Mouse (Mus musculus): ENCODE data around the gene Kif21b. TPM values are rescaled to one million over a fixed set of nuclear protein-coding genes. Genes with fewer than 3 reads are reported as not detected.
A peak's percentile ranks its signal among the peaks of the same experiment; 100 is the strongest.

The Kif21b gene
- polyA plus RNA-seq, 1 experiment from 2014 or later = 2.5 TPM

DNA sequence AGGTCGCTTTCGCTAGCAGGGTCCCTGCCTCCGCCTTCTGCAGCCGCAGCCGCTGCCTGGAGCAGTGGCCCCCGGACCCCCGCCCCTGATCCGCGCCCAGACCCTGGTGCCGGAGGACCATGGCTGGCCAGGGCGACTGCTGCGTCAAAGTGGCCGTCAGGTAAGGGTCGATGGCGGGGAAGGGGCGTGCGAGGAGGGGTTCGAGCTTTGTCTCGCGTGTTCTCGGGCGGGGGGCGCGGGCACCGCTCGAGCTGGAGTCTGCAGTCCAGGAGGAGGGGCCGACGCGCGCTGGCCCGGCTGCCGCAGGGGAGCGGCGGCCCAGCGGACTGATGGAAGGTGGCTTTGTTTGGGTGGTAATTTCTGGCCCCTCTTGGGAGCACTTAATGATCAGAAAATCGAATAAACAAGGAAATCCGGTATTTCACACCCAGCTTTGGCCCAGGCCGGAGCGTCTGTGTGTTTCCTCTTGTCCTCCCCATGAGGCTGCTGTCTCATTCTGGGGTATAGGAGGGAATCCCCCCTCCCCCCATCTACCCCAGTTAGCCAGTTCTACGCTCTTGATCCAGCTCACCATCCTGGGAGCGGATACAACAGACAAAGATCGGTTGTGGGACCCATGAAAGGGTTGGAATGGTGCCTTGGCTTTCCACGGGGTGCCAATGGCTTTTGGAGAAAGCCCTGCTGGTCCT lies 558 bp downstream of the Kif21b start:
- peak; percentile 37 for ATAC-seq (replicated peaks; ENCODE audit: low FRiP score)
- WGBS = 2% methylated on average over 42 of the region's 43 CpGs
- Histone ChIP-seq H3K36me3 (no peaks in the 10 kb centered on the region), H3K27me3 (peaks cover 12% of the 10 kb centered on the region), H3K4me1 (peaks cover 93% of the 10 kb centered on the region), H3K27ac (no peak overlapping the region), H3K9me3 (replicated peaks) (no peaks in the 10 kb centered on the region), H3K4me2 (peak overlapping the region; percentile 99), H3K4me3 (replicated peaks) (peak overlapping the region; percentile 73), H3K9ac (peak overlapping the region; percentile 71)

DNA sequence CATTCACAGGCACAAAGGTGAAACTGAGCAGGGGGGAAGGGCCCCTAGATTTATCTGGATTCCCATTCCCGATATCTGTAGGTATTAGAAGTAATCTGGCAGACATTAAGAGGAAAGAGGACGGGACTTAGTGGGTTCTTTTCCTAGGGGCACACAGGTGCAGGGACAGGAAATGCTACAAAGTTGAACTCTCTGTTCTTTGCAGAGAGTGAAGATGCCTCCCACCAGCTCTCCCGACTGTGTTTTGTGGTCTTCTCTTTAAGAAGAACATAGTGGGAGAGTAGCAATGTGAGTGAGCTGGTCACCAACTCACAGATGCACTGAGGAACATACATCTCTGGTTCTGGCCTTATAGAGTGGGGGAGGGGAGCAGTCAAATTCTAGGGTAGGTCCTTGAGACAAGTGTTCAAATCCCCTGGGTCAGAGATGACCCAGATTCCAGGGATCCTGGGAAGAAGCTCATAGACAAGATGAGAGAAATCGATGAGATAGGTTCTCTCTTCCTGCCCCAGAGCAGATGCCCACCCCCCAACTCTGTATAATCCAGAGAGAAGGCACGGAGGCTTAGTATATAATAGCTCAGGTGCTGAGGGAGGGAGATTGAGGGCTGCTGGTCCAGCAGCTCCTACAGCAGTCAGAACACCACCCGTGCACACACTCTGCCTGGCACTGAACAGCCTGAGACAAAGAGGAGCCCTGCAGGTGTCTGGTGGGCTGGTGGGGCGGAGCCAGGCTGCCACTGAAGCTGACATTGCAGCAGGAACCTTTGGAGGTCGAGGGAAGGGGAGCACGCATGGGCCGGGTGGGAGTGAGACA lies 1.4 kb downstream of the Kif21b start:
- H3K9ac ChIP-seq = peak overlapping the region; percentile 71
- peaks cover 95% of the 10 kb centered on the region for H3K4me1 ChIP-seq
- 41% methylated on average over 10 of the region's 10 CpGs for WGBS

DNA sequence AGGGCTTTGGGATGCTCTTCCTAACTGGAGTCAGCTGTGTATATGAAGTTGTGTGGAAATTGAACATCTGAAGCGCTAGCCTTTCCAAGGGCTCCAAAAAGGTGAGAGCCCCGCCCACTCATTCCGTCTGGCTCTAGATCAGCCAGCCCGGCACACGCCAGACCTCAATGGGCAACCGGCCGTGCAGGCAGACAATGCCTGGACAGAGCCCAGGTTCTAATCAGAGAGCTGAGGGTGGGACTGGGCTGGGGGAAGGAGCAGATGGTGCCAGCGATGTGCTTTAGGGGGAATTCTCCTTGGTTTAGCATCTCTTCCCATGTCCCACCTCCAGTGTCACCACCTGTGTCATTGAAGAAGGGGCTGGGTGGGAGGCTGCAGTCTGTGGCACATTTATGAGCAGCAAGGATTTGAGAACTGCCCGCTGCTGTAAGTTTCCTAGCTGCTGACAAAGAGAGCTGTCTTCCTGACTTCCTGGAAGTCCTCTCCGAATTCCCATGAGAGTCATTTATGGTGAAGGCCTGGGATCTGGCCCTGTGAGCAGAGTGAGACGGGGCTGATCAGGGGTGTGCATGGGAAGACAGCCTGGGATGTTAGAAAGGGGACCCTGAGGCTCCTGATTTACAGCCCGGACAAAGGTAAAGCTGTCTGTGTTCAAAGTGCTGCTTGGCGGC lies 2.5 kb downstream of the Kif21b start:
- 21% methylated on average over 13 of the region's 13 CpGs for WGBS
- no peak for ATAC-seq (replicated peaks; ENCODE audit: low FRiP score)
- peaks cover 96% of the 10 kb centered on the region for H3K4me1 ChIP-seq
- H3K4me2 ChIP-seq = peak overlapping the region; percentile 99
- H3K4me3 ChIP-seq (replicated peaks) = no peak overlapping the region; the same call in 1 of the 2 replicates
- H3K27me3 ChIP-seq = peaks cover 12% of the 10 kb centered on the region
- no peaks in the 10 kb centered on the region for H3K36me3 ChIP-seq
- H3K9ac ChIP-seq = no peak overlapping the region
- no peak overlapping the region for H3K27ac ChIP-seq
- no peaks in the 10 kb centered on the region for H3K9me3 ChIP-seq (replicated peaks)

More for the DNA sequence above, 1.4 kb downstream of the Kif21b start:
- Histone ChIP-seq H3K9me3 (replicated peaks) (no peaks in the 10 kb centered on the region), H3K27ac (no peak overlapping the region), H3K27me3 (peaks cover 12% of the 10 kb centered on the region), H3K4me2 (peak overlapping the region; percentile 99), H3K36me3 (no peaks in the 10 kb centered on the region), H3K4me3 (replicated peaks) (peak overlapping the region; percentile 73)
- ATAC-seq (replicated peaks; ENCODE audit: low FRiP score) = no peak

DNA sequence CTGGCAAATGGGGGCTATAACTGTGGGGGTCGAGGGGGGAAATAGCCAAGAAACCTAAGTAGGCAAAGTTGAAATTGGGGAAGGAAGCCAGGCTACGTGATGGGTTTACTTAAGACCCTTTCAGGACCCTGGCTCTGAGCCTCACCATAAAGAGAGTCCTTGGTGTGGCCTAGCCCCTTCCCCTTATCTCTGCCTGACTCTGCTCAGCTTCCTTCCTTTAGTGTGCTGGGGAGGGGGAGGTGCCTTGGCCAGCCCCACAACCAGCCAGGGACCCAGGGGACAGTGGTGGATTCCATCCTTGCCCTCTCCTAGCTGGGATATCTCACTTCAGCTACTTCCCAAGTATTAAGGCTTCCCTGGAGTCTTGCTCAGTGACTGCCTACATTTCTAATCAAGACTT lies 3.4 kb downstream of the Kif21b start:
- 62% methylated on average over 2 of the region's 2 CpGs for WGBS
- ATAC-seq (replicated peaks; ENCODE audit: low FRiP score) = no peak
- Histone ChIP-seq H3K4me2 (no peak overlapping the region), H3K36me3 (no peaks in the 10 kb centered on the region), H3K4me3 (replicated peaks) (no peak overlapping the region), H3K9me3 (replicated peaks) (no peaks in the 10 kb centered on the region), H3K27ac (no peak overlapping the region), H3K9ac (no peak overlapping the region), H3K27me3 (peaks cover 12% of the 10 kb centered on the region), H3K4me1 (peaks cover 96% of the 10 kb centered on the region)

DNA sequence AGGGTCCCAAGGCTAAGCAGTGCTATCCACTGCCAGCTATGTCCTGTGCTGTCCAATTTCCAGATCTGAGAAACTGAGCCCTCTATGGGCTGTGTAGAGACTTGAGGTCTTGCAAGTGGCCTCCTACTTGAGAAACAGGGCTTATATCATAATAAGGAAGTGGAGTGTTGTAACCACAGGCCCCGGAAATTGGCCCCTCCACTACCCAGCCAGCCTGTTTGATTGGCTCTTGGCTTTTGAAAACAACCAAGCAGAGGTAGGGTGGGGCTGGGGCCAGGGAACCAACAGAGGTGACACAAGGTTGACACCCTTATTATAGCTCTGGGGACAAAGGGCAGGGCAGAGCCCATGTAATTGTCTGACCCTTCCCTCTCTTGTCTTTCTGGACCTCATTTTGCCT lies 3.9 kb downstream of the Kif21b start:
- no peak overlapping the region for H3K4me2 ChIP-seq
- no peak overlapping the region for H3K4me3 ChIP-seq (replicated peaks)
- ATAC-seq (replicated peaks; ENCODE audit: low FRiP score) = no peak
- peaks cover 96% of the 10 kb centered on the region for H3K4me1 ChIP-seq
- H3K27ac ChIP-seq = no peak overlapping the region
- H3K9ac ChIP-seq = no peak overlapping the region
- 30% methylated on average over 1 of the region's 1 CpGs for WGBS
- H3K9me3 ChIP-seq (replicated peaks) = no peaks in the 10 kb centered on the region
- no peaks in the 10 kb centered on the region for H3K36me3 ChIP-seq
- peaks cover 12% of the 10 kb centered on the region for H3K27me3 ChIP-seq

DNA sequence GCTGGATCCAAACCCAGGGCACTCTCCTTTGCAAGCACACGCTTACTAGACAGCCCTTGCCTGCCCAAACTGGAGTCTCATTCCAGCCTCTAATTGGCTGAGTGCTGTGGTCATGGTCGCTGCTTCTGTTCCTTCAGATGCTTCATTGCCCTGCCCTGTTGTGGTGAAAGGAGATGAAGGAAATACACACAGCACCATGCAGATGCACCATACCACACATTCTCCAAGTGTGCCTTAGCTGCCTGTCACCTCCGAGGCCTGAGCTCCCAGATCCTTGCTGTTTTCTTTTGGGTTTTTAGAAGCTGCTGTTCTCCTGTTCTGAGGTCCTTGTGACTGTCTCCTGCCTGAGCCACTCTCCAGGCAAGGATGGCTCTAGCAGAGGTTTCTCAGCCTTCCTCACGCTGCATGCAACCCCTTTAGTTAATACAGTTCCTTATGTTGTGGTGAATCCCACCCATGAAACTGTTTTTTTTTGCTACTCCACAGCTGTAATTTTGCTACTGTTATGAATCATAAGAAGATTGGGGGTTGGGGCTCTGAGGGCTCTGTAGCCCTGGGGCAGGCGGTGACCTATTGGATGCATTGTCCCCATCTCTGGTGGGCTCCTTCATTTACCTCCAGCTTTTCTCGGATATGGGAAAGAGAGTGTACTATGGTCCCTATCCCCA lies 4.7 kb downstream of the Kif21b start:
- Histone ChIP-seq H3K4me1 (peaks cover 96% of the 10 kb centered on the region), H3K9ac (no peak overlapping the region), H3K27me3 (peaks cover 12% of the 10 kb centered on the region), H3K4me3 (replicated peaks) (no peak overlapping the region), H3K9me3 (replicated peaks) (no peaks in the 10 kb centered on the region), H3K36me3 (no peaks in the 10 kb centered on the region), H3K4me2 (no peak overlapping the region), H3K27ac (no peak overlapping the region)
- ATAC-seq (replicated peaks; ENCODE audit: low FRiP score) = no peak
- 64% methylated on average over 6 of the region's 6 CpGs for WGBS

DNA sequence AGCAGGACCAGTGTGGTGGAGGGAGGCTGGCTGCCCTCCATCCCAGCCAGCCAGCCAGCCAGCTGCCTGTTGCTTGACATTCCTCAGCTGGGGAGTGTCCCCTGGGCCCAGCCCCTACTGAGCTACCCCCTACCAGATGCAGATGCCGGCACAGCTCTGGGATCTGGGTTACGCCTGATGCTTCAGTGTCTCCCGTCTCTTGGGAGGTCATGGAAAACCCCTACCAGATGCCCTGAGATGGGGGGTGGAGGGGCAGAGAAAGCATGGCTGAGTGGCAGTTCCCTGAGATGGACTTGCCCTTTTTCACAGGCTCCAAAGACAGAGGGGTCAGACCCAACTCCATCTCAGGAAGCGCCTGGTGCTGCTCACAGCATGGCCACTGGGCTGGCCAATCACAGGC lies 5.4 kb downstream of the Kif21b start:
- H3K36me3 ChIP-seq = no peaks in the 10 kb centered on the region
- H3K27me3 ChIP-seq = peaks cover 12% of the 10 kb centered on the region
- ATAC-seq (replicated peaks; ENCODE audit: low FRiP score) = no peak
- WGBS = 35% methylated on average over 4 of the region's 4 CpGs
- 0 out of 2 replicates have a peak overlapping the region, but pooled peaks have one; percentile 8 for H3K4me2 ChIP-seq
- no peak overlapping the region for H3K9ac ChIP-seq
- no peaks in the 10 kb centered on the region for H3K9me3 ChIP-seq (replicated peaks)
- H3K4me3 ChIP-seq (replicated peaks) = no peak overlapping the region
- peak overlapping the region; percentile 66; the same call in 1 of the 2 replicates for H3K27ac ChIP-seq
- peaks cover 99% of the 10 kb centered on the region for H3K4me1 ChIP-seq

DNA sequence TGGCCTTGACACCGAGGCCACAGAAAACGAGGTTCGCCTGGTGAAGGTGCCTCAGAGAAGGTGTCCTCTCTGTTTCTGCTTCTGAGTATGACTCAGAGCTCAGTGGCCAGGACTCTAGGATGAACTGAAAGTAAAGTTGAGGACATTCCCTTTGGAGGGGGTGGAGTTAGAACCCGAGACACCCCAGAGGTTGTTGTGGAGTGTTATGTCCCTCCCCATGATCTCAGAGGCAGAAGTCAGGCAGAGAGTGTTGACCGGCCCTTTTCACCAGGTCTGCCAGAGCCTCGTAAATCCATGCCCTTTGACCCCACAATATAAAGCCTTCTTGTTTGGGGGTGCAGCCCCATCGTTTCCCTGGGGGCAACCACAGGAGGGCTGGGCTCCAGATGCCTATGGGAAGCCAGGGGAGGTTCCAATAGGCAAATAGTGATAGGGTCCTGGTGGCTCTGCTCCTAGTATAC lies 5.9 kb downstream of the Kif21b start:
- H3K27ac ChIP-seq = peak overlapping the region; percentile 66

DNA sequence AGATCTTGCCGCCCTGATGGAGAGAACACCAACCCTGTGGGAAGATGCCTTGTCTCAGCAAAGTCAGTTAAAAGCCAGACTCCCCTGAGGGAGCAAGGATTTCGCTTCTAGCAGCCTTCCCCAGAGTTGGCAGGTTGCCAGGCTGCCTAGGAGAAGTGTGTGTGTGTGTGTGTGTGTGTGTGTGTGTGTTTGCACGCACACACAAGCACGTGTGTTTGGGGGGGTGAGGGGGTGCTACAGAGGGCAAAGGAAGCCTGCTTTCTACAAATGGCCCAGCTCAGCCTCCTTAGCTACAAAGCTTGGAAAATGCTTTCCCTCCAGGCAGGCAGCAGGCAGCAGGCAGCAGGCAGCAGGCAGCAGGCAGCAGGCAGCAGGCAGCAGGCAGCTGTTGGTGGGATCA lies 6.4 kb downstream of the Kif21b start:
- H3K4me3 ChIP-seq (replicated peaks) = no peak overlapping the region
- H3K4me2 ChIP-seq = no peak overlapping the region
- H3K27ac ChIP-seq = peak overlapping the region; percentile 66
- 5% methylated on average over 4 of the region's 4 CpGs for WGBS
- H3K9ac ChIP-seq = no peak overlapping the region
- ATAC-seq (replicated peaks; ENCODE audit: low FRiP score) = no peak
- peaks cover 7% of the 10 kb centered on the region for H3K27me3 ChIP-seq
- H3K36me3 ChIP-seq = no peaks in the 10 kb centered on the region
- no peaks in the 10 kb centered on the region for H3K9me3 ChIP-seq (replicated peaks)
- H3K4me1 ChIP-seq = peaks cover 99% of the 10 kb centered on the region

More for the DNA sequence above, 5.9 kb downstream of the Kif21b start:
- H3K36me3 ChIP-seq = no peaks in the 10 kb centered on the region
- H3K9me3 ChIP-seq (replicated peaks) = no peaks in the 10 kb centered on the region
- no peak overlapping the region for H3K4me3 ChIP-seq (replicated peaks)
- peaks cover 99% of the 10 kb centered on the region for H3K4me1 ChIP-seq
- WGBS = 30% methylated on average over 7 of the region's 7 CpGs
- H3K4me2 ChIP-seq = no peak overlapping the region
- peaks cover 12% of the 10 kb centered on the region for H3K27me3 ChIP-seq
- ATAC-seq (replicated peaks; ENCODE audit: low FRiP score) = no peak
- H3K9ac ChIP-seq = no peak overlapping the region

DNA sequence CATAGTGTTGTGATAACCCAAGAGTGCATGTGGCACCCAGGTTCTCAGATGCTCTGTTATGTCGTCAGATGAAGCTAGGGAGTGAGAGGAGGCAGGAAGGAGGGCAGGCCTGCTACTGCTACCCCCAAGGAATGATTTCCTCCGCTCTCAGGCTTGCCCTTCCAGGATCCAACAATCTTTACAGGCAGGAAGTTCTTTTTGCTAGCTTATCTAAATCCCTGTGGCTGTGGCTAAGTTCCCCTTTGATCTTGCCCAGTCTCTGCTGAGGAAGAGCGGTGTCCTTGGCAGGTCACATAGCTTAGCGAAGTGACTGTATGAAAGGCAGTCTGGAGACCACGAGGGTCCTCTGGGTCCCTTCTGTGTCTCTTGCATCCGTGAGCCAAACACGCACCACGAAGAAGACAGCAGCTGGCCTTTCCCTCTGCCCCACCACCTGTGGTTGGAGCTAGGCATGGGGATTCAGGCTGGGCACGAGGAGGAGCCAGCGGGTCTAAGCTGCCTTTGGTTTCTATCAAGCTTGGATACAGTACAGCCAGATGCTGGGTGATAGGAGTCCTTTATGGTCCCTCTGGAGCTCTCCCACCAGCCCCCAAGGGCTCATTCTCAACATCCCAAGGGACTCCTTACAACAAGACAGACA lies 7.1 kb downstream of the Kif21b start:
- Histone ChIP-seq H3K27me3 (no peaks in the 10 kb centered on the region), H3K9ac (no peak overlapping the region), H3K4me1 (peaks cover 99% of the 10 kb centered on the region), H3K27ac (peak overlapping the region; percentile 66), H3K36me3 (no peaks in the 10 kb centered on the region), H3K4me2 (no peak overlapping the region), H3K4me3 (replicated peaks) (no peak overlapping the region), H3K9me3 (replicated peaks) (no peaks in the 10 kb centered on the region)
- ATAC-seq (replicated peaks; ENCODE audit: low FRiP score) = no peak
- WGBS = 45% methylated on average over 10 of the region's 10 CpGs

DNA sequence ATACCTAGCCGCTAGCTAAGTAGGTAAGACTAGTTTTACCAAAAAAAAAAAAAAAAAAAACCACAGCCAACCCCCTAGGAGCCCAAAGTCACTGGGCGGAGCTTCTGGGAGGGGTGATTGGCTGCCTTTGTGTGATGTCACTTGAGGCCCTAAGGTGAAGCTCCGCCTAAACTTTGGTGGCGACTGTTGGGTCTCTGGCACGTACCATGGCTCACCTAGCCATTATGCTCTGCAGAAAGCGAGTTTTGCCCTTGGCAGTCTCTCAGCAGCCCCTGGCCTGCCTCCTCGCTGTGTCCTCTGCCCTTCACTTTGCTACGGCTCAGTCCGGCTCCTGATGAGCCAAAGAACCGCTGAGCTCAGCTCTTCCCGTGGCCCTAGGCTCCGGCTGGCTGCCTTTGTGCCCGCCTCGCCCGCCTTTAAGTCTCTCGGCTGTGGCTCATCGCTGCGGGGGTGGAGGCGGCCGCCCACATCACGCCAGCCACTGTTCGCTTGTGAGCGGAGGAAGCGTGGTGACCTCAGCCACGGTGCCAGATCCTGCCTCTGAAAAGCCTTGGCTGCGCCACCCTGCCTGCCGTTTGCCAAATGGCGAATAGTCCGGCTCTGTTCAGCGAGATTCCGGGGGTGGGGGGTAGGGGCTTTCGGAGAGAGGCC lies 8.9 kb downstream of the Kif21b start:
- peak; percentile 75 for ATAC-seq (replicated peaks; ENCODE audit: low FRiP score)
- Histone ChIP-seq H3K4me1 (peaks cover 85% of the 10 kb centered on the region), H3K4me2 (peak overlapping the region; percentile 86), H3K36me3 (no peaks in the 10 kb centered on the region), H3K4me3 (replicated peaks) (peak overlapping the region; percentile 55), H3K9ac (peak overlapping the region; percentile 59), H3K9me3 (replicated peaks) (no peaks in the 10 kb centered on the region), H3K27ac (peak overlapping the region; percentile 94), H3K27me3 (no peaks in the 10 kb centered on the region)
- WGBS = under 1% methylated on average over 32 of the region's 32 CpGs

Measured in kidney, embryonic 15.5 days (tissue).